Mouse (Mus musculus): ENCODE measurements around the gene Nanos3.

DNA sequence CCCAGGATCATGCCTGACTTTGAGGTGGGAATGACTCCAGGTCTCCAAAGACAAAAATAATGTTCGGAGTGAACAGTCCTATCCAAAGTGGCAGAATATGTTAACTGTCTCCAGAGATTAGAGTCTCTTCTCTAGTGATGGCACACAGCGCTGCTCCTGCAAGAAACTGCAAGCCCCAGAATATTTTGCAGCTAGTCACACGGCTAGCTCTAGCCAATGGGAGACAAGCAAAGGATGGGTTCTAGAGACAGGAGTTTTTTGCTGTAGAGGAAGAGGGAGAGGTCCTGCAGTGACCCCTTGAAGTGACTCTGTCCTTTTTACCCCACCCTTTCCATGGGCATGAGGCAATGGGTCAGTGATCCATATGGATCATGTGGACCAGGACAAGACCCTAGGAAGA lies 47.2 kb downstream of the Nanos3 start:
- no peak for TF ChIP-seq CTCF (conservative IDR thresholded peaks at IDR 0.05; ENCODE audit: low read length)
- no peak for TF ChIP-seq POU5F1 (IDR thresholded peaks at IDR 0.05; ENCODE audit: borderline replicate concordance, low read length)

Measured in E14TG2a.4 (cell line).